Mouse (Mus musculus): ENCODE measurements at regions not wholly inside any gene's neighbourhood (a gene's known extent, or its start where the extent isn't known, plus 50 kb on each side); places are given as distances from the start of the nearest gene placed in this dataset.

GRCm38 (mm10) chr4:35417866-35418265 lies 191.9 kb upstream of the C9orf72 start:
- DNase-seq: peak; percentile 16

GRCm38 (mm10) chr4:35413488-35413887 lies 187.5 kb upstream of the C9orf72 start:
- DNase-seq: no peak

DNA sequence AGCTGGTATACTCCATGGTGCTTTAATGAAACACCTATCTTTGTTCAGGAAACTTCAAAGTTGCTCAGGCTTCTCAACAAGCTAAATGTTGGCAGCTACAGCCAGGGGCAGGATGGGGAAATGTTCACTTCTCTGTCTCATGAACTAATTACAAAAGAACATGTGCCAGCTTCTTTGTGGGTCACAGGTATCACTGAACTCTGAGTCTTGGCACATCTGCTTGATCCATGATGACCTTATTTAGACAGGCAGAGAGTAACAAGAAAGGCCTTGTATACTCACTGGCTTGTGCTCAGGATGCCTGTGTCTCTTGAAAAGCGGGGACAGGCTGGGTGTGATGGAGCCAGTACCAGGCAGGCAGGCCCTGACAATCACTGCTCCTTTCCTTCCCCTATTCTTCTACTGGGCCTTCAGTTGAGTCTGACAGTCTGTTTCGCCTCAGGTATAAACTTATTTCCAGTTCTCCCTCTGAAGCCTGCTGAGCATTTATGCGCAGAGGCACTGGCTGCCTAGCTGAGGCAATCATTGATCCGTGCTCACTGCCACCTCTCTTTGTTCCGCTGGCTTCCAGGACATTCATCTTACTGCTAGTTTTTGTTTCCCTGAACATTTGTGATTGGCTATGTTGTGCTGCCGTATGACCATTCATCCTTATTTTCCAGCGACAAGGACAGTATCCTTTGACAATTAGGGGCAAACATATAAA lies 179.5 kb upstream of the C9orf72 start:
- no peak for DNase-seq

GRCm38 (mm10) chr4:35404068-35404467 lies 178.1 kb upstream of the C9orf72 start:
- no peak for DNase-seq

- no peak for DNase-seq
Measured at GRCm38 (mm10) chr4:35403594-35403993, 177.6 kb upstream of the C9orf72 start.

GRCm38 (mm10) chr4:35402376-35403133 lies 176.6 kb upstream of the C9orf72 start:
- no peak for DNase-seq

- no peak for DNase-seq
Measured at GRCm38 (mm10) chr4:35401783-35402182, 175.8 kb upstream of the C9orf72 start.

GRCm38 (mm10) chr4:35400511-35400910 lies 174.5 kb upstream of the C9orf72 start:
- no peak for DNase-seq

- DNase-seq: no peak
Measured at GRCm38 (mm10) chr4:35395583-35395877, 169.6 kb upstream of the C9orf72 start.

GRCm38 (mm10) chr4:35394821-35395582 lies 169.0 kb upstream of the C9orf72 start:
- DNase-seq: no peak

DNA sequence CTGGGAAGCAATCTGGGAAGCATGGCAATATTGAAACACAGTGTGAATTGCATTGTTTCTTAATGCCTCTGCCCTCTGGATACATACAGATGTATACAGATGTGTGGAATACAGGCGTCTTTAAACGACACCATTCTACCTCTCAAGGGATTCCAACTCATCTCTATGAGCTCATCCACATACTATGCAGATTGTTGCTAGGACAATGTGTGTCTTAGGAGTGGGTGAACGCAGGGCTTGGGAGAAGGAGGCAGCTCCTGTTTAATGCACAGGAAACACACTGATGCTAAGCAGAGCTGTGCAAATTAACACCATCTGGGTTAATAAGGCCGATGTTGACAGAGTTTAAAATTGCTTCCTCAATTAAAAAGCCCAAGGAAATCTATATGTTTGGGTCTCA lies 149.8 kb upstream of the C9orf72 start:
- DNase-seq: no peak

DNA sequence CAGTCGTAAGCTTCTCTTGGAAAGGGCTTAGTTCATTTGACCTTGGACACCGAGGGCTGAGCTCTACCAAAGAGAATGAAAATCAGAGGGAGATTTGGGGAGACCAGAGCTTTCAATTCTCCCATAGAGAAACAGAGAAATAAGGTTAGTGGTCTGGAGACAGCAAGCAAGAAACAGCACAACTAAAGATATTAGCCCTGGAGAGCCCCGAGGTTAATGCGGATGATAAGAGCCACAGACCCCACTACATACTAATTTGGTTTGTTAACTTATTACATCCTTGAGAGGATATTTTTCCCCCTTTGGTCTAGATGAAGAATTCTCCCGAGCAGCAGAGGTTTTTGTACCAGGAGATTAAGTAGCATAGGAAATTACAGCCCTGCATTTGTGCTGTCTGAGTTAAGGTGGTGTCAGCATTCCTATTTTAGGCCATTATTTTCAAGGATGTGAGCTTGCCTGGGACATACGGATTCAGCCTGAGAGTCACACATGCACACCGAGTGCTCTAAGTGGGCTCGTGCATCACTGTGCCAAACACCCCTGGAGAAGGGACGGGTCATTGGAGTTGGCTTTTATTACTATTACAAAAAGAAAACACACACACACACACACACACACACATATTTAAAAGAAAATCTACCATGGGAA lies 147.4 kb upstream of the C9orf72 start:
- DNase-seq: no peak

- peak; percentile 79 for DNase-seq
Measured at GRCm38 (mm10) chr4:35372528-35373212, 146.7 kb upstream of the C9orf72 start.

DNA sequence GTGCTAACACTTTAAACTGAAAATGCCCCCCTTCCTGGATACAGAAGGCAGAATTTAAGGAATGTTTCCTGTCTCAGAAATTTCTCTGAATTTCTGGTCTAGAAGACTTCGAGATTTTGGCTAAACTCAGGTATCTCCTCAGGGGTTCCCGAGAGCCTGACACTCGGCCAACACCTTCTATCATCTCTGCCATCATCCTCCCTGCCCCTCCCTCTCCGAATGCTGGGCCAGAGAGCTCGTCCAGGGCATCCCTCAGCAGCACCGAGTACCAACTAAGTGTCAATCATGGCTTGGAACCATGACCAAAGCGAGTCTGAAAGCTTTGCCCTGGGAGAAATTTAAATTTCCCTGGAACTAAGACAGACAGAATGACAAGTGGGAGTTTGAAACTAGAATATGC lies 138.2 kb upstream of the C9orf72 start:
- DNase-seq: no peak

- no peak for DNase-seq
Measured at GRCm38 (mm10) chr4:35362176-35362575, 136.2 kb upstream of the C9orf72 start.

DNA sequence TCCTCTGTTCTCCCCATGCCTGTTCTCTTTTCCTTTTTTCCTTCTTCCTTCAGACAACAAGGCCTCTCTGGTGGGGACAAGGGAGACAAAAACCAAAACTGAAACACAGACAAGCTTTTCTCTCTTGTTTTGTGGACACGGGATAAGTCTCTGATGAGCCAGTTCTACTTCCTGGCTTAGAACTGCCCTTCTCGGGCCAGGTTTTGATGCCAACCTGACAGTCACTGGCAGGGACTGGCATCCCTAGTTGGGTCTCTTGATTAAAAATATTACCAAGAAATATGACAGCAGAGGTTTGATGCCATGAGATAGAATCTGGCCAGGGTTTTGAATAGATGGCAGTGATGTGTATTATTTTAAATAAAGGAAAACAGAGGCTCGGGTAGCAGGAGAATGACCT lies 133.4 kb upstream of the C9orf72 start:
- no peak for DNase-seq

DNA sequence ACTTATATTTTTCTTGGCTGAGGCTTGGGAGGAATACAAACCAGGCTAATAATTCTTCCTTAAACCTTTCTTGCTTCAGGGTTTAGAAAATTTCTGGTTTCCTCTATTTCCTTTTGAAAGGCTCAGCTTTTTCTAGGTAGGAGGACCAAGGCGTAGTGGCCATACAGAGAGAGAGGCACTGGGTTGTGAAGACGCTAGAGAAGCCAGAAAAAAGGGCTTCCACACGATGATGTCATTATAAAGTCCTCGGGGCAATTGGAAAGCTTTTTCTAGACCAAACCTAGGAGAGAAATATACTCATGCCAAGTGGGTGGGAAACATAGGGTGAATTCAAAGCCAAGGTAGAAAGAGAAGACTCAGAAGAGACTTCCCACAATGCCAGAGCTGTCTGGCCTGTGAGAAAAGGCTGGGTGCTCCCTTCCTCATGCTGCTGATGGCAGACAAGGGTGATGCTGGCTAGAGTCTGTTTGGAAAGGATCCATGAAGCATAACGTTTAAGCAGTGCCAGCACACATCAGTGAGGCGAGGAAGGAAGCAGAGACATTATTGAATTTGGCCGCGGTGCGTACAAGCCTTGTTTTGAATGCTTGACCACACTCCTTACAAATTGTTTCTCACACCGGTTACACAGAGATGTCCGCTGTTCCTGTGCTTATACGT lies 131.1 kb upstream of the C9orf72 start:
- DNase-seq: no peak

- DNase-seq: no peak
Measured at GRCm38 (mm10) chr4:35356051-35356450, 130.1 kb upstream of the C9orf72 start.

DNA sequence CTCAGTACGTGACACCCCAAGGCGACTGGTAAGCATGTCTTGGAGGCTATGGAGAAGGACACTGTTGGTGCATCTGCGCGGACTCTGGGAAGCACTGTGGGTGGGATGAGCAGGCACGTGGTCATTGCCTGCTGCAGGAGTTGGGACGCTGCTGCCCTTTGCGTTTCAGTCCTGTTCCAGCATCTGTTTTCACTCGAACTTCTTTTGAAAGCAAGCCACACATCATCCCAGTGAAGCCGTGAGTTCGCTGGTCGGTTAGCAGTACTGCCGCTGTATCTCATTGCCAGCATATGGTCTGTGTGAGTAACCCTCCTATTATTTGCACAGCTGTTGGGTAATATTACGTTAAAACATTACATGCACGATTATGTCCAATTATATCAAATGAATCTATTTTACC lies 128.1 kb upstream of the C9orf72 start:
- no peak for DNase-seq

GRCm38 (mm10) chr4:35352606-35353005 lies 126.6 kb upstream of the C9orf72 start:
- no peak for DNase-seq

DNA sequence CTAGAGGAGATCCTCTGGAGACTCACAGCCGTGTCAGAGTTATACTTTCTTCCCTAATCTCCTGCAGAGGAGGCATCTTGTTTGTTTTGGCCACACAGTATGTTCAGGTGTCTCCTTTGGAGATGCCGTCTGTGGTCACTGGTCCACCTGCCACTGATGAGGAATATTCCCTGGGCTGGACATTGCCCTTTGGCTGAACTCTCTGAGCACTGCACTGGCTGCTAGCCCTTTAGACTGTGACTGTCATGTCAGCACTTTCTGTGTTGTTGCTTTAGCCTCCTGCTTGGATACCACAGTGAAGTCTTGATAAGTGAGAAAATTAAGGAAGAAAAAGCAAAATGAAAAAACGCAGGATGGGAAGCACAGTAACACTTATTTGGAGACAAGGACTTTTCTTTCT lies 124.5 kb upstream of the C9orf72 start:
- no peak for DNase-seq

DNA sequence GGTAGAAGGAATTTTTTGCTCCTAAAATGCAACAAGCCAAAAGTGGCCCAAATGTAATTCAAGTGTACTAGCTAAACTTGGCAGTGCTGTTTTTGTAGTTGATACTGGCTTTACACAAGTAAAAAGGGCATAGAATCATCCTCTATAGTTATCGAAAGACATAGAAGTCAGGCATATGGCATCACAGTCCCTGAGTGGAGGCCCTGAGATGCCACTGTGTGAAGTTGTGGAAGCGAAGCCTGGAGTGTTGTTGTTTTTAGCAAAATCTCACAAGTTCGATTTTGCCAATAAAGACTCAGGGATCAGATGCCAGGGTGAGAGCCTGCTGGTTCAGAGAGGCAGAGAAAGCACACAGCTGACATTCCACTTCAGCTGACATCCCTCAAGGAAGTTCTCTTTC lies 121.6 kb upstream of the C9orf72 start:
- no peak for DNase-seq
